Mouse (Mus musculus): ENCODE data around the gene Sox2.

Gene Sox2

DNA sequence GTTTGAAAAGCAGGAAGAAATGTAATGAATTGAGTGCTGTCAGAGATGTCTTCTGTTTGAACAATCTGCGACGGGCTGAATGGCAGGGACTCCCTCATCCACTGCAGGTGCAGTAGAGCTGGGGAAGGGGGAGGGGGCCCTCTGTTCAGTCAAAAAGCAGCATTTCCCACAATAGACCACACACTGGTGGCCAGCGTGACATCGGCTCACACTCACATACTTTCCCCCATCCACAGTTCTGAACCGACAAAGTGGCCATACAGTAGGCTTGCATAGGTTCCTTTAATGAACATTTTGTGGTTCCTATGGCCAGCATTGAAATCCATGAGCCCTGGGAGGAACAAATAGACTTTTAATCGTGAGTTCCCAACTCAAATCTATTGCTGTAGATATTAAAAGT is 9.7 kb downstream of the Sox2 start:
- DNase-seq (ENCODE audit: low spot score in 2 of 2) = no peak

DNA sequence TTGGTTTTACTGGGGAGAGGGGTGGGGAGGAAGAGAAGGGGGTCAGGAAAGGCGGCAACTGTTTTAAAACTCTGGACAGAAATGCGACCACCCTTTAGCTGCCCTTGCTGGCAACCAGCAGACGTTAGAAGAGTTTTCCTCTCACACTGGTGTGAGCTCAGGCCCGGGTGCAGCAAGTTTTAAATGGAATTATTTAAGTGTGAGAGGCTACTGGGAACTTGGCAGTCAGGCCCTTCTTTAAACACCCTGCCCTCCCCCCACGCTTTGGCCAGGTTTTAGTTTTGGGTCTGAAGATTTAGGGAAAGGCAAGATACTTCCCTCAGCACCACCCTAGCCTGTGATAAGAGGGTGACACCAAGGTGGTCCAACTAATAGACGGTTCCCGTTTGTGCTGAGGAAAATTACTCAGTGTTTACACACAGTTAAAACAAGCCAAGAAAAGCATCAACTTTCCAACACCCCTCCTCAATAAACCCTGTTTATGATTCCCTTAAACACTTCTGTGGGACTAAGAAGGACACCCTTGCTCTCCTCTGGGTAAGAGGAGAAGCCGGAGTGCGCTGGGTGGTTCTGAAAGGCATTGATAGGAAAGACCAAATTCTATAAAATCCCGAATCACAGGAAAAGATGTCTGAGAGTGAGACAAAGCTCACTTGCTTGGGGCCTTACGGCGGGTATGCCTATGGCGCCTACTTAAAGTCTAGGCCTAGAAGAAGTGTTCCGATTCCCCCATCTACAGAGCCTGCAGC is 10.5 kb downstream of the Sox2 start:
- no peak for DNase-seq (ENCODE audit: low spot score in 2 of 2)

DNA sequence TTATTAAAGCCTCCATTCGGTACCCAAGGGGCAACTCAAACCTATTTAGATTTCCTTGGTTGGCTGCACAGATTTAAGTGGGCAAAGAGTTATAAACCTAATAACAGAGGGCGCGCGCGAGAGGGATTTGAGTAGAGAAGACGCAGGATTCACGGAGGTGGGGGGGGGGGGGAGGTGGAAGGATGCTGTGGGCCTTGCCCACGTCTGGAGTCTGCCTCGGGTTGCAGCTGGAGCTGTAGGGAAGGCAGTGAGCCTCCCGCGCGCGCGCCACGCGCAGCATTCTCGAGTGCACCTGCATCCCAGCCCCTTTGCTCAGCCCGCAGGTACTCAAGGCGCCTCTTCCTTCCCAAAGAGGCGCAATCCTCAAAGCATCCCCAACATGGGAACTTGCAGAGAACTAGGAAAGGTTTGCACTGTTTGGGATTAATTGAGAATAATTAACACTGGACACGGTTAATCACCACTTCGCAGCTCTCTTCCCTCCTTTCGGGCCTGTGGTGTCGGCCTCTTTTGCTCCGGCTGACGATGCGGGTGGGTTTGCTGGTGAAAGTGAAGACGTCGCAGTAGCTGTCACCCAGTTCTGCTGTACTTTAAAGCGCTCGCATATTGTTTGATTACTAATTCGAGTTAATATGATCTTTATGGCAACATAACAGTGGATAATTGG is 11.3 kb downstream of the Sox2 start:
- DNase-seq (ENCODE audit: low spot score in 2 of 2) = no peak

DNA sequence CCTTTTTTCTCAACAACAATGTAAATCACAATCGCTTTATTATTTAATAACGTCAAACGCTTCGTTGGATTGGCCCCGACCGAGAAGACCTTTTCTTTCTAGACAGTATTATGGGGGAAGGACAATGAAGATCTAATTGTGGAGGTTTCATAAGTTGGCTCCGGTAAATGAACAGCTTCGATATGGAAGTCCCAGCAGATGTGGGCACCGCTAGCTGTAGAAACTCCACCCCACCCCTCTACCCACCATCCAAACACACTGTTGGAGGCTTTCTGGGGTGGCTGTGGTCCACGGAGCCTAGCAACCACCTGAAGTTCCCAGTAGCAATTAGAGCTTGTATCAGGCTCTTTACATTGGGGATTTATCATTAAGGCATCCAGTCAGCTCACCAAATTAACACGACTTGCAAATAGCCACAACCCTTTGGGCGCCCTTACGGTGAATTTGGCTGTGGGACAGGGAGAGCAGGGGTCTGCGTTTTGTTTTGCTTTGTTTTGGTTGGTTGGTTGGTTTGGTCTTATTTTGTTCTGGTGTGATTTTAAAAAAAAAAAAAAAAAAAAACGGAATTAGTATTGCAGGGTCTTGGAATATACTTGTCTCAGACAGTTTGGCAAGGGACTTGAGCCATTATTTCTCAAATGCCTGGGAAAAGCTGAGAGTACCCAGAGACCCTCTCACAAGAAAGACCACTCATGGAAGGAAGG is 12.0 kb downstream of the Sox2 start:
- DNase-seq (ENCODE audit: low spot score in 2 of 2) = no peak

DNA sequence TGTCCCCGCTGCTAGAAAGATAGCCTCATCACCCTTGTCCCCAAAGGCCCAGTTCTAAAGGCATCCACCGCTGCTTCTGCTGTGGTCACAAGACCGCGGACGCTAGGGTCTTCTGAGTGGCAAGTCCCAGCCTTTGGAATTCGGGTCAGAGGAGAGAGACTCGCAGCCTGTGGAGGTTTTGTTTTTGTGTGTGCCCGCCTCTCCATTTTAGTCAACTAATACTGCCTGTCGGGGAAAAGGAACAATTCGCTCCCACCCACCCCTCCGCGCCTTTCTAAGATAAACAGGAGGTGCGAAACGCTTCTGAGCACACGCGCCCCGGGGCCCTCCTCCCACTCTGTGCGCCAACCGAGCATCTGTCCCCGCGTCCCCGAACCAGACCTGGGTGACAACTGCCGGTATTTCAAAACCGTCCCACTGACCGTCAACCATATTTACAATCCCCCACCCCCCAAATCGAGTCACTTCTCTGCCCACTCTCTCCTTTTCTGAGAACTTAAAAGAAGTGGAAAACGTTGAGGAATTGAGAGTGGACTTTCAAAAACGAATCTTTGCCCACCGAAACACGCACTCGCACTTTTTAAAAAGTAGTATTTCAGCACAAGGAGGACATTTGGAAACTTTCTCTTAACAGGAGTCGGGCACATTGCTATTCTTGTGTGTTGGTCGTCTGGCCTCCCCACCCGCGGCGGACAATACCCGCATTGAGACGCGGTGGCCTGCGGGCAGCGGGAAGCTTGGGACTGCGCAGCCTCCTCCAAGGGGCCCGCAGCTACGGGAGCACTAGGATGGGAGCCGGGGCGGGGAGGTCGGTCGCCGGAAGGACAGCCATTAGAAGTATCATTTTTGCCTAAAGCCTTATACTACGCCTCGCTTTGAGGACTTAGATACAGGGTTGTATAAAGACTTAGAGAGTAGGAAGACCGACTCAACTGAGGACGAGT is 12.8 kb downstream of the Sox2 start:
- no peak for DNase-seq (ENCODE audit: low spot score in 2 of 2)

DNA sequence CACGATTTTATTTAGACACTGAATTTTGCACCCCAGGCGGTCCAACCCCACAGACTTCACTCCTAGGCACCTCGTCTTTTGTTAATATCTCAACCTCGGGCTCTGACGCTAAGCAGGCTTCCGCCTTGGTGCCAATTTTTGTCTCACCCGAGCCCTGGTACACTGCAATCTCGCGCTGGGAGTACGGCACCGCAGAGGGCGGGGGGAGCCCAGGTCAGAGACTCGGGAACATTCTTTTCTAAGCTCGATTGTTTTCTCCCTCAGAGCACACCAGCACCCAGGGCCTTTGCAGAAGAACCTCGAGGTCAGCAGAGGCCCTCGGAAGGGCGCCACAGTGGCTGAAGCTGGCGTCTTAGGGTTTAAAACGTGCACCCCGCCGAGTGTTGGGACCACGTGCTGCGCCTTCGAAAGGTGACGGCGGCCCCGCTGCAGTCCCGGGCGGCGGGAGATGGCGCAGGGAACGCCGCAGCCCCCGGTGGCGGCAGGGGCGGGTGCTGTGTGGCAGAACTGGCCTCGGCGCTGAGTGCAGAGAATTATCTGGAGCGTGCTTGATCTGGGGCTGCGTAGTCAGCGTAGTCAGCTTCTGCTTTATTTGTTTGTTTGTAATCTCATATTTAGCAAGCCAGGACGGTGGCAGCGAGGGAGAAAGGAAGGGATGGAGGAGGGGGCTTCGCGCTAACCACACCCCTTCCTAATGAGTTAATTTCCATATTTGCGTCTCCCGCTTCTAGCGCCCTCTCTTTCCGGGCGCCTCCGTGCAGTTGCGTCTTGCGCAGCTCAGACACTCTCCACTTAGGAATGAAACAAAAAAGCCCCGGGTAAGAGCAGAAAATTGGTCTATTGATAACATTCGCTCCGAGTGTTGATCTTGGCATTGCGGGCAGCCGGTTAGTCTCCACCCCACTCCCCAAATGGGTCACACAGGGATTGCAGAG is 13.8 kb downstream of the Sox2 start:
- no peak for DNase-seq (ENCODE audit: low spot score in 2 of 2)

DNA sequence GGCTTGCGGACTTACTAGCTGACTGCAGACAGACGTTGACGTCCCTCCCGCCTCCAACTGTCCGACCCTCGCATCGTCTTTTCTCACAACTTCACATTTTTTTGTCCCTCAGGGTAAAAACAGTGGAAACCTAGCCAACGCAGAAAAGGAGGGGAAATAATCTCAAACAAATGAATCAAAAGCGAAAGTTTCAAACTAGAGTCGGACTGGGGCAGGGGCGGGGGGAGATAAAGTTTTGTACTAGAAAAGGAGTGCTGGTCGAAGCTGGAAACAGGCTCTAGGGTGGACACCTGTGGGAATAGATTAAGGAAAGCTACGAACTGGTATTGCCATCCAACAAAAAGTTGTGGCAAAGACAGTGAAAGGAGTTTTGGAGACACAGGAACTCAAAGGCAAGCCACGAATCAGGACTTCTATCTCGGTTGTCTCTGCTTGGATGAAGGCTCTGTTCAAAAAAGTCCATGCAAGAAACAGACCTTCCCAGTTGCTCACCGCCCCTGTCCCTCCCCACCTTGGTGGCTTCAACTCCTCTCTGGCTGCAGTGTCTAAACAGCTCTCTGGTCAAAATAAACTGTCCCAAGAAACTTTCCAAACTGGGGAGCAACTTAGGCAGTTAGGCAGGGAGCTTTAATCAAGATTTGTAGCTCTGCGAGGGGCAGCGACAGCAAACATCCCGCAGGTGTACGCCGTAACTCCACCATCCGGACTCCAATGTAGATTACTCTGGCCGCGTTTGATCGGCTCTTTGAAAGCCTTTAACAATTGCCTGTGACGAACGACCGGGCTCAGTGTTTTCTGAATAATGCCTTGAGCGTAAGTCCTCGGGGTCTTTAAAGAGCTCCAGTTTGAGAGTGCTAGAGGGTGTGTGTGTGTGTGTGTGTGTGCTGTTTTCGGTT is 14.7 kb downstream of the Sox2 start:
- DNase-seq (ENCODE audit: low spot score in 2 of 2) = no peak

DNA sequence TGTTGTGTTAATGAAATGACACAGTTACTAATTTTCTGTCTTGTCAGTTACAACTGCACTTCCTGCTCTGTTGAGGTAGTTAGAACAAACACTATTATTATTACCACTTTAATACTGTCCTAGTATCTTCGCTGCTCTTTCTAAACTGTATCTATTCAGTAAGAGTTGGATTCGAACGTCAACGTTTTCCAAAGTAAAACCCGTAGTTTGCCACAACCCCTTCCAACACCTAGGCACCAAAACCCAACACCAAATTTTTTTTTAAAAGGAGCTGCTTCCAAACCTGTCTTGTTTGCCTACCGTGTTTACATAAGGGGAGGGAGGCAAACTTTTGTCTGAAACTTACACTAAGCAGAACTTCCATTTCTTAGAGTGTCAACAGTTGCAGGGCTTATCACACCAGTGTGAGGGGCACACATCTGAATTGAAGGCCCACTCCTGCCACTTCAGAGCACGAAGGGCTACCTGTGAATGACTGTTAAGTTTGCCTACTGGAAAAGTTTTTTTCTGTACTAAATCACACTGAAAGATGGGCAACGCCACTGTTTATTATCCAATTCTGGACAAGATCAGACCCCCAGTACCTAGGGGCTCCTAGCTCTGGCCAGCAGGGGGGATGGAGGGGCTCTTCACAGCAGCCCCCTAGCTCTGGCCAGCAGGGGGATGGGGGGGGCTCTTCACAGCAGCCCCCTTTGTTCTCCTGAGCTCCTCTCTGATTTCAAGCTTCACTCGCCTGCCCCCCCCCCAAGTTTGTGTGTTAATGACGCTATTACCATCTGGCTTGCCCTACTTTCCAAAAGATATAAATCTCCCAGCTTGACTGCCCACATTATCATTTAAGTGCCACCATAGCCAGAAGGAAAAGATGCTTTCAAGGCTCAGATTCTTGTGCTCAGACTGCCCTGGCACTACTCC is 15.8 kb downstream of the Sox2 start:
- DNase-seq (ENCODE audit: low spot score in 2 of 2) = no peak

DNA sequence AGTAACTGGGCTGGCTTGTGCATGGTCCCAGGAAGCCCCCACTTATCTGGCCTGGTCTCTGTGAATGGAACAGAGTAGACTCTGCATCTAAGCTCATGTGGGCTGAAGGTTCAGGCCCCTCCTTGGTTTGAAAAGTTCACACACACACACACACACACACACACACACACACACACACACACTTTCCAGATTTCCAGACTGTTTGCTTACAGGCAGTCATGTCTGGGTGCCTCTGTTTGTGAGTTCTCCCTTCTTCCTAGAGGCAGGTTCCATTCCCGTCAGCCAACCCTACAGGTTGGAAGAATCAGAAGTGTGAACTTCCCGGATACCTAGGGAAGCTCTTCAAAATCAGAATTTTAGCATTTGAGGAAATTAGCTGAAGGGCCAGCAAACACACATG is 17.0 kb downstream of the Sox2 start:
- no peak for DNase-seq (ENCODE audit: low spot score in 2 of 2)

DNA sequence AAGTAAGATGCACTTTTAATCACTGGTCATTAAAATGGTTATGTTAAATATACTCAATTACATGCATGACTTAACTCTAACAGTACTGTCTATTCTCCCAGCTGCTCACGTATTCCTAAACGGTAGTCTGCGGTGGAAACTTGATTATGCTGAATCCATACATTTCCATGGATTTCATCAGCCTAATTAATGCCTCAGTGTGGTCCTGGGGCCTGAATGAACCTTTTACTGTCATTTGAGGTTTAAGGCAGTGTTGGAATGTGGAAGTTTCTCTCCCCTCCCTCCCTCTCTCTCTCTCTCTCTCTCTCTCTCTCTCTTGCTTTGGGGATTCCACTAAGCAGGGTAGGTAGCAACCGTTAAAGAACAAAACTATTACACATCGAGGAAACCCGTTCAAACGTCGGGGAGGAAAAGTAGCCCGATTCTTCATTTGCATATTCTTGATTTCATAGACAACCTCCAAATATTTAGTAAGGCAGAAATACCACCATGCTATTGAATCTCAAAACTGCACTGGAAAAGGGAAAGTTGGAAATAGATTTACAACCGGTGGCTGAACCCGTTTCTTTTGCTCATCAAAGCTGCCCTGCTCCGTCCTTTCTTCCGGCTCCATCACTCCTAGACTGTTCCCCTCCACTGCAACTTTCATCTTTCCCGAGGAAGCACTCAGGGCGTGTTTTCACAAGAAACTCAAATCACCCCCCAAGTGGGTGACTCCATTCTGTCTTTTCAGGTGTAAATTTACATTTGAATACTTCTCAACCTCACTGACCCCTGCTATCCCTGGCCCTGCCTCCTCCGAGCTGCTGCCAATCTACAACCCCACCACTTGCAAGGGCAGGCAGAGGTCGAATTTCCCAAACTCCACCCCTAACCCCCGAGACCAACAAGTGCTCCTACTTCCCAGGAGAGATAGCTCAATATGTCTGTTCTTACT is 17.9 kb downstream of the Sox2 start:
- DNase-seq (ENCODE audit: low spot score in 2 of 2) = no peak

DNA sequence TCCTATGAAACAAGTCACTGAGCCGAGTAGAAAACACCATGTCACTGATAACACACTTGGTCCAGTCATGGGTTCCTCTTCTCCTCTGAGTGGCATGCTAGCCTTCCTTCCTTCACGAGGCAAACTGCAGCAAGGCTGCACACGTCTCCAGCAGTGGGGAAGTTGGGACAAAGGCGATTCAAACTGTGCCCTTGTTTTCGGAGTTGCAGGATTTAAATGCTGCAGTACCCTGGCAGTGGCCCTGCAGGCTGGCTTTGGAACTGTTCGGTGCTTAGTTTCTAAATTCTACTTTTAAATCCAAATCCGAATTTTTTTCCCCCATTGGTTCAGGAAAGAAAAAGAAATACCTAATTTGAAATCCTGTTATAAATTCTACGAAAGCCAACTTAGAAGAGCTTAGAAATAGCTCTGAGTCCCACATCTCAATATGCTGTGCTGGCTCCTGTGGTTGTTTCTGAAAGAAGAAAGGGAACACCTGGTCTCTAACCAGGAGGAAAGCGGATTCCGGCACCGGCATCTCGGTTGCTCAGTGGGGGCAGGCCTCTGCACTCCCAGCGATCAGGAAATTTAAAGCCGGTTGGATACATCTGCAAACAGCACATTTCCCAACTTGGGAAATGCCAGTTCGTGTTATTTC is 20.9 kb downstream of the Sox2 start:
- DNase-seq (ENCODE audit: low spot score in 2 of 2) = no peak

DNA sequence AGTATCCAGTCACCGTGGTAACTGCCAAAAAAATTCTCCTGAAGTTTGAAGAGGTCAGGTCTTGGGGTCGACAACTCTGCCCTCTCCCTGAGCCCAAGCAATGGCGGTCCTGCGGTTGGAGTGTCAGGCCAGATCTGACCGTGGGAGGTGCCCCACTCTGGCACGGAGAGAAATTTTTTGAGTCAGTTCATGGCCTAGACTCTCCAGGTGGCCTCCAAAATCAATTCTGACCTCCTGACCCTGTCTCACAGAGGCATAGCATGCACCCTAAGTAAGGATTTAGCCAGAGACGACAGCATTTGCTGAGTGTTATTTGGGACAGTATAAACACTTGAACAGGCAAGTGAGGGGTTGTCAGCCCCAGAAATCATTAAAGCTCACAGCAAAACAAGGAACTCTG is 28.6 kb downstream of the Sox2 start:
- no peak for DNase-seq (ENCODE audit: low spot score in 2 of 2)

DNA sequence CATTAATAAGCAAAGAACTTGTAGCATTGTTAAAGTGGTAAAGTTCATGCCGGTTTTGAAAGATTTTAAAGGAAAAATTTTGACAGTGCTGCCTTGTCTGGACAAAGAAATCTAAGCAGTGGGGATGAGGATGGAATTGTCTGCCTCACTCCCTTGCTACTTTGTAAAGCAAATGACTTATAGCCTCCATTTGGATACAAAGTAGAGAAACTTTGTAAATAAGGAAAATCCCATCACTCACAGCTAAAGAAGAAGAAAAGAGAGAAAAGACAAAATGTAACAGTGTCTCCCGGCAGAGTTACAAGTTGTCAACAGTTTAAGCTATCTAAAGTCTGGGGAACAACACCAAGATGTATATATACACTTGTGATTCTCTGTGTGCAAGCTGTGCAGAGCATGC is 29.2 kb downstream of the Sox2 start:
- DNase-seq (ENCODE audit: low spot score in 2 of 2) = no peak

DNA sequence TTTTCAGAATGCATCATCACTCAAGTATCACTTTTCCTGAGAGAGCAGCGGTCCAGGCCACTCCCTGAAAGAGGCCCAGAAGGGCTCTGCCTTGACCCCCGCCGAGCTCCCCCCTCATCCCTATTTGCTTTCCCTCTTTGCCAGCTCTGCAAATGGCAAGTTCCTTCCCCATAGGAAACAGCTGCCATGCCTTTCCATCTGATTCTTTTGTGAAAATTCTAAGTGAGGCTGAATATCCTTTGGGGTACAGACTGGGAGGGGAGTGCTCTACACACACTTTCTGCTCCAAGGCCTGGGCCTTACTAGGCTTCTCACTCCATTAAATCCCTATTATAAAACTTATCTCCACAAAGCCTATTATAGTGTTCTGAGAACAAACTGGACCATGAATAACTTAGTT is 29.7 kb downstream of the Sox2 start:
- DNase-seq (ENCODE audit: low spot score in 2 of 2) = no peak

DNA sequence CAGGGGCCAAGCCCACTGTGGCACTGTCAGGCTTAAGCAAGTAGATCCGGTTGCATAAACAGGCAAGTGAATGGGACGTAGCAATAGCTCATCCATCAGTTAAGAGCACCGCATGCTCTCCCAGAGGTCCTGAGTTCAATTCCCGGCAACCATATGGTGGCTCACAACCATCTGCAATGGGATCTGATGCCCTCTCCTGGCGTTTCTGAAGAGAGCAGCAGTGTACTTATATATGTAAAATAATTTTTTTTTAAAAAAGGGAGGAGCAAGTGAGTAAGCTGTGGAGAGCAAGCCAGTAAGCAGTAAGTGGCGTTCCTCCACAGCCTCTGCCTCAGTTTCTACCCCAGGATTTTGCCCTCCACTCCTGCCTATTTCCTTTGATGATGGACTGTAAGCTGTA is 37.9 kb downstream of the Sox2 start:
- no peak for DNase-seq (ENCODE audit: low spot score in 2 of 2)

DNA sequence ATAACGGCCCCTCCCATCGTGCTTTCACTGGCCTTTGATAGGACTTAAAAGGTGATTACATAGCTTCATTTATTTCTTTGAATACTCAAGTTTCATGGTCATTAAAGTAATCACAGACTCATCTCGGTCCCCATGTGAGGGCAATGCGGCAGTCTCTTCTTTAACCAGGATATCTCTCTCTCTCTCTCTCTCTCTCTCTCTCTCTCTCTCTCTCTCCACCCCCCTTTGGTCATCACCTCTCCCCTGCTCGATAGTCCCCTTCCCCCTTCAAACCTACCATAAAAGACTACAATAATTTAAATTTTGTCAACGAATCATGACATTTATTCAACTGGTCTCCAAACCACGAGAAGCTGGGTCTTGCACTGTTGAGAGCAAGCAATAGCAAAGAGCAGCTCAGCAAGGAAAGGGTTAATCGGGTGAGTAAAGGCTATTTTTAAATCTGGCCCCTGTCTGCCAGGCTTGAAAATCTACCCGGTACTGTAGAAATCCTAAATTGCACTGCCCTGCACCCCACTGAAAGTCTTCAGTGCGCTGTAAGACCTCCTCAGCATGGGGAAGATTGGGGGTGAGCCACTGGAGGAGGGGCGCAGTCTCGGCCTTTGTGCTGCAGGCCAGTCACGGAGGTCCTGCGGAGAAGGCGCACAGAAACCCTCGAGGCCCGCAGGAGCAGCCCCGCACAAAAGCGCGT is 41.6 kb downstream of the Sox2 start:
- DNase-seq (ENCODE audit: low spot score in 2 of 2) = peak; percentile 30 to 47

DNA sequence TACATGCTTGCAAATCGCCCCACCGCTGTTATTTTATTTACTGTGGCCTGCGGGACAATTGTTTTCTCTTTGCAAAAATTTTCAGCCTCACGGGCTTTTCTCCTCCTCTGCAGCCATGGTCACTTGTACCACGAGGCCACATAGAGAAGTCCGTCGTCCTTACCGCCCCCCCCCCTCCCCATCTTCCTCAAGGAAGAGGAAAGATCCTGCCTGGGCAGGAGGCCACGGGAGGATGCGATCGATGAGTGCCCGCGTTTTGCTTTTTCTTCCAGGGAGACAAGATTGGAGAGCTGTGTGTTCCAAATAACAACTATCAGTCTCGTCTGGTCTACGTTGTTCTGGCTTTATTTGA is 42.2 kb downstream of the Sox2 start:
- DNase-seq (ENCODE audit: low spot score in 2 of 2) = no peak

Data from frontal cortex, postnatal 10 days (tissue).